Mouse (Mus musculus): ENCODE data around the gene Rec114. TPM values are rescaled to one million over a fixed set of nuclear protein-coding genes. Genes with fewer than 3 reads are reported as not detected.

The Rec114 gene
- polyA plus RNA-seq (2014; fragmentation: Nextera tagmentation; extraction: Ambion mirVana): 2.6 and 3.2 TPM in 2 replicates

DNA sequence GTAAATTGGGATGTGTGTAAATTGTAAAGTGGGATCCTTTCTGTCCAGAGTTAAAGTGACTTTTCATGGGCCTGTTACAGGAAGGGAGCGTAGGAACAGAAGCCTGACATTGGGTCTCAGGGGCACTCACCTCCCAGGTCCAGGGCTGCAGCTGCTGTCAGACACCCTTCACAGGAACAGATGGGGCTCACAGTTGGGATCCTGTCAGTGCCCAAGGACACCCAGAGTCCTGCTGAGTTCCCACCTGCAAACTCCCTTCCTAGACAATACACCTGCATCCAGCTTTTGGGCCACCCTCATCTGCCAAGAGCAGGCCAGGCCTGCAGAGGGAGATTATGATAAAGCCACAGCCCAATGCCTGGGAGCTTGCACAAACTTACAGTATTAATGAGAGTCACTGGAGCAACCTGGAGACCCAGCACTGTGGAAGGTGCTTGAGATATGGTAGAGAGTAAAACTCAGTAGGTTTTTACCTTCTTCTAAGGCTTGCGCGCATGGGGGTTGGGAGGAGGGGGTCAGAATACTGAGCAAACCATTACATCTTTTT, at the start of gene Rec114:
Gene Rec114 (minus strand): TSS at position 263 of the 547 bp plus-strand sequence.
- WGBS: 93% methylated on average over 3 of the region's 3 CpGs
- ATAC-seq (ENCODE audit: low read depth) (no peak), DNase-seq (ENCODE audit: low spot score) (no peak)
- no peak within 1 kb of the TSS for H3K9ac ChIP-seq (ENCODE audit: low read depth, low read length)
- H3K36me3 ChIP-seq (ENCODE audit: control insufficient read depth, insufficient read depth, low read length): no peaks in the 10 kb centered on the region
- H3K4me2 ChIP-seq (ENCODE audit: low read depth, low read length): no peak within 1 kb of the TSS
- H3K27ac ChIP-seq (replicated peaks; ENCODE audit: low read depth, low read length): no peak within 1 kb of the TSS
- H3K4me1 ChIP-seq (ENCODE audit: control insufficient read depth, insufficient read depth, low read length): no peaks in the 10 kb centered on the region
- H3K9me3 ChIP-seq (ENCODE audit: control insufficient read depth, low read length): no peaks in the 10 kb centered on the region
- H3K4me3 ChIP-seq (ENCODE audit: low read depth, low read length): no peak within 1 kb of the TSS
- H3K27me3 ChIP-seq (replicated peaks; ENCODE audit: control insufficient read depth, insufficient read depth, low read length): no peaks in the 10 kb centered on the region

DNA sequence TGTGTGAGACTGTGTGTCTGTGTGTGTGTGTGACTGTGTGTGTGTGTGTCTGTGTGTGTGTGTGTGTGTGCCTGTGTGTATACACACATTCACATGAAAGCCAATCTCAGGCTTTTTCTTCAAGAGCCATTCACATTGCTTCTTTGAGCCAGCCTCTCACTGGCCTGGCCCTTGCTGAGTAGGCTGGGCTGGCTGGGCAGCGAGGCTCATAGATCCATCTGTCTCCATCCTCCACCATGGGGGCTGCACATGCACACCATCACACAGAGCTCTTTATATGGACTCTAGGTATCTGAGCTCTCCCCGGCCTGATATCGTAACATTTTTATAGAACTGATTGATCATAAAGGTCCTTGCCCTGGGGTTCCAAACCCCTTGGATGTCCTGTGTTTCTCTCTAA, 45.7 kb upstream of the Rec114 start:
- Histone ChIP-seq H3K27ac (replicated peaks; ENCODE audit: low read depth, low read length) (no peak overlapping the region), H3K4me2 (ENCODE audit: low read depth, low read length) (no peak overlapping the region), H3K9ac (ENCODE audit: low read depth, low read length) (no peak overlapping the region), H3K36me3 (ENCODE audit: control insufficient read depth, insufficient read depth, low read length) (no peaks in the 10 kb centered on the region), H3K9me3 (ENCODE audit: control insufficient read depth, low read length) (no peaks in the 10 kb centered on the region), H3K4me3 (ENCODE audit: low read depth, low read length) (no peak overlapping the region), H3K27me3 (replicated peaks; ENCODE audit: control insufficient read depth, insufficient read depth, low read length) (no peaks in the 10 kb centered on the region), H3K4me1 (ENCODE audit: control insufficient read depth, insufficient read depth, low read length) (no peaks in the 10 kb centered on the region)
- ATAC-seq (ENCODE audit: low read depth) (no peak), DNase-seq (ENCODE audit: low spot score) (no peak)
- WGBS: 94% methylated on average over 3 of the region's 3 CpGs

DNA sequence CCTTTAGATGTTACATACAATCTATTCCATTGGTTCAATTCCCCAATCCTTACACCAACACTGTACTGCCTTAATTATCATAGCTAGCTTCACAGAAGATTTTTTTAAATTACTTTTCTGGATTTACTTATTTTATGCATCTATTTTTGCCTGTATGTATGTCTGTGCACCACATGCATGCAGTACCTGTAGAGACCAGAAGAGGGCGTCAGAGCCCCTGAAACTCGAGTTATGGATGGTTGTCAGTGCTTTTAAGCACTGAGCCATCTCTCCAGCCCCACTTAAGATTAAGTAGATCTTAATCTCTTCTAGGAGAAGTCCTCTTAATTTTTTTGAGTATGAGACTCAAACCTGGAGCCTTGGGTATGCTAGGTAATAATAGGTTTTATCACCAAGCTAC, 31.6 kb upstream of the Rec114 start:
- Histone ChIP-seq H3K4me3 (ENCODE audit: low read depth, low read length) (no peak overlapping the region), H3K4me1 (ENCODE audit: control insufficient read depth, insufficient read depth, low read length) (no peaks in the 10 kb centered on the region), H3K36me3 (ENCODE audit: control insufficient read depth, insufficient read depth, low read length) (no peaks in the 10 kb centered on the region), H3K27ac (replicated peaks; ENCODE audit: low read depth, low read length) (no peak overlapping the region), H3K4me2 (ENCODE audit: low read depth, low read length) (no peak overlapping the region), H3K9me3 (ENCODE audit: control insufficient read depth, low read length) (no peaks in the 10 kb centered on the region), H3K9ac (ENCODE audit: low read depth, low read length) (no peak overlapping the region), H3K27me3 (replicated peaks; ENCODE audit: control insufficient read depth, insufficient read depth, low read length) (no peaks in the 10 kb centered on the region)
- 16% methylated on average over 2 of the region's 2 CpGs for WGBS
- DNase-seq (ENCODE audit: low spot score): no peak
- no peak for ATAC-seq (ENCODE audit: low read depth)

DNA sequence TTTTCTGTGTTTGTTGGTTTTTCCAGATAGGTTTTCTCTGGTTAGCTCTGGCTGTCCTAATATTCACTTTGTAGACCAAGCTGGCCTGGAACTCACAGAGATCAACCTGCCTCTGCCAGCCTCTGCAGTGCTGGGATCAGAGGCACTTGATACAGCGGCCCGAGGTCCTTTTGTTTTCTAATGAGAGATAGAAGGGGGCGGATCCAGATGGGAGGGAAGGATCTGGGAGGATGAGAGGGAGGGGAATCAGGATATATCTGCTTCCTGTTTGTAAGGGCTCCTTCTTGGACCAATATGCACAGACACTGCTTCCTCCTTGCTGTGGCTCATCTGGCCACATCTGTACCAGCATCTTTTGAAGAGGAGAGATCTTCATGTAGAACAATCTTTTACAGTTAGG, 31.0 kb upstream of the Rec114 start:
- DNase-seq (ENCODE audit: low spot score): no peak
- Histone ChIP-seq H3K27me3 (replicated peaks; ENCODE audit: control insufficient read depth, insufficient read depth, low read length) (no peaks in the 10 kb centered on the region), H3K4me3 (ENCODE audit: low read depth, low read length) (no peak overlapping the region), H3K36me3 (ENCODE audit: control insufficient read depth, insufficient read depth, low read length) (no peaks in the 10 kb centered on the region), H3K4me1 (ENCODE audit: control insufficient read depth, insufficient read depth, low read length) (no peaks in the 10 kb centered on the region), H3K9ac (ENCODE audit: low read depth, low read length) (no peak overlapping the region), H3K9me3 (ENCODE audit: control insufficient read depth, low read length) (no peaks in the 10 kb centered on the region), H3K27ac (replicated peaks; ENCODE audit: low read depth, low read length) (no peak overlapping the region), H3K4me2 (ENCODE audit: low read depth, low read length) (no peak overlapping the region)
- ATAC-seq (ENCODE audit: low read depth): no peak
- 65% methylated on average over 3 of the region's 3 CpGs for WGBS

DNA sequence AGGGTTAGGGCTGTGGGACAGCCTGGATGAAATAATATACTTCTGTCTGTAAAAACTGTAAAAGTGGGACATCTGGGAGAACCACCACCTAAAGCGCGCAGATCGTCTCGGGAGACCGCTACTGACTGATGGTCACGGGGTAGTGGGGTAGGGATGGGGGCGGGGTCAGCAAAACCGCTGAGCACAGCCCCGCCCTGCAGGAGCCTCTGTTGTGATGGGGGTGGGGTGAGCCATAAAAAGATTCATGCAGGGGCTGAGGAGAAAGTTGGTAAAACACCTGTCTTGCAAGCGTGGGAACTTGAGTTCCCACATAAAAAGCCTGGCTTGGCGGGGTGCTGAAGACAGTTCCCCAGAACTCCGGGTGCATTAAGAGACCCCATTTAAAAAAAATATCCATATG, 26.2 kb upstream of the Rec114 start:
- no peak overlapping the region for H3K27ac ChIP-seq (replicated peaks; ENCODE audit: low read depth, low read length)
- no peak overlapping the region for H3K4me2 ChIP-seq (ENCODE audit: low read depth, low read length)
- no peak overlapping the region for H3K9ac ChIP-seq (ENCODE audit: low read depth, low read length)
- WGBS: 55% methylated on average over 12 of the region's 12 CpGs
- no peak for ATAC-seq (ENCODE audit: low read depth)
- DNase-seq (ENCODE audit: low spot score): no peak
- no peak overlapping the region for H3K4me3 ChIP-seq (ENCODE audit: low read depth, low read length)
- no peaks in the 10 kb centered on the region for H3K4me1 ChIP-seq (ENCODE audit: control insufficient read depth, insufficient read depth, low read length)
- no peaks in the 10 kb centered on the region for H3K9me3 ChIP-seq (ENCODE audit: control insufficient read depth, low read length)
- H3K36me3 ChIP-seq (ENCODE audit: control insufficient read depth, insufficient read depth, low read length): no peaks in the 10 kb centered on the region
- H3K27me3 ChIP-seq (replicated peaks; ENCODE audit: control insufficient read depth, insufficient read depth, low read length): no peaks in the 10 kb centered on the region

DNA sequence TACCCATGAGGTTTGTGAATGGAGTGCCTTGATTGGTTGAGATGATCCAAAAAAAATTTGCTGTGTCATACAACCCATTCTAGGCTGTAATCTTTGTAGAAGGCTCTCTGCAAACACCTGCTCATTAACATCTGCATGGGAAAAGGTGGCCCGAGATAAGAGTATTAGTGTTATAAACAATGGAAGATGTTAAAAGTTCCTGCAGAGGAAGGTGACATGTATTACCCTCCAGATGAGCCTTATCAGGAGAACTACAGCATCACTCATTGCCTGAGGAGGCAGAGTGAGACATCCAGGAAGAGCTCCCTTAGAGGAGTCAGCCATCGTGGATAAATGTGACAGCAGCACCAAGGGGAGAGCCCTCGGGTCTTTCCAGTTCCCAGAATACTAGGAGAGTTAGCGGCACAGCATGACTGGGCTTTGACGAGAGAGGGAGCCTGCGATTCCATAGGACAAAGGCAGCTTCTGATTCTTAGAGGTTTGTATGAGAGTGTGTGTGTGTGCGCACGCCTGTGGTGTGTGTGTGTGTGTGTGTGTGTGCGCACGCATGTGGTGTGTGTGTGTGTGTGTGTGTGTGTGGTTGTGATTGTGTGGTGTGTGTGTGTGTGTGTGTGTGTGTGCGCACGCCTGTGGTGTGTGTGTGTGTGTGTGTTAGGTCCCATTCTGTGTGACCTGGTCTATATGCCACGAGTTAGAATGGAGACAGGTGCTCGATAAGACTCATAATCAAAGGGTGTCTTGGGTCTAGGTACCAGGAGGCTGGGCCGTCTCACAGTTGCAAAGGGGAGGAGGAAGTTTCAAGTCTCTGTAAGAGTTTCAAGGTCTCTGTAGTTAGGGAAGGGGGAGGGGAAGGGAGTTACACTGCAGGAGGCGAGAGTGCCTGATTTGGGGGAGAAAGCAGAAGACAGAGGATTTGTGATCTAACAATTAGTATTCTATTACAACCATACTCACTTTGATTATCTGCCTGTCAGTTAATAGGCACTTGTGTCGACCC, 23.5 kb upstream of the Rec114 start:
- Histone ChIP-seq H3K4me3 (ENCODE audit: low read depth, low read length) (no peak overlapping the region), H3K27me3 (replicated peaks; ENCODE audit: control insufficient read depth, insufficient read depth, low read length) (no peaks in the 10 kb centered on the region), H3K9me3 (ENCODE audit: control insufficient read depth, low read length) (no peaks in the 10 kb centered on the region), H3K4me2 (ENCODE audit: low read depth, low read length) (no peak overlapping the region), H3K36me3 (ENCODE audit: control insufficient read depth, insufficient read depth, low read length) (no peaks in the 10 kb centered on the region), H3K4me1 (ENCODE audit: control insufficient read depth, insufficient read depth, low read length) (no peaks in the 10 kb centered on the region), H3K9ac (ENCODE audit: low read depth, low read length) (no peak overlapping the region), H3K27ac (replicated peaks; ENCODE audit: low read depth, low read length) (no peak overlapping the region)
- DNase-seq (ENCODE audit: low spot score) (no peak), ATAC-seq (ENCODE audit: low read depth) (peak; percentile 89)
- 75% methylated on average over 17 of the region's 17 CpGs for WGBS

DNA sequence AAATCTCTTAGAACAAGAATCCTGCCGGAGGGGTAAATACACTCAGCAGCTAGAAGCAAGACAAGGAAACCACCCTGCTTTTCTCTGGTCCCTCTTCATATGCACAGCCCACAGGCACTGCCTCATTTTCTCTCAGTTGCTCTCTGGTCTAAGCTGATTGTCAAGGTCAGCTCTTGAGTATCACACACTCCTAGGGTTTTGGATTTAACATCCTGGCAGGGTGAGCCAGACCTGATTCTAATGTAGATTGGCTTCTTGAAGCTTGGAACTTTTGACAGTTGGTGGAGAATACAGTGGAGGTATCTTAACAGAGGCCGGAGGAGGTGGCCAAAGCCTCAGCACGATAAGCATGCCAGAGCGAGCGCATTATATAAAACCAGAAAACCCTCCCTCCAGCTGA, 20.6 kb upstream of the Rec114 start:
- Histone ChIP-seq H3K4me3 (ENCODE audit: low read depth, low read length) (no peak overlapping the region), H3K36me3 (ENCODE audit: control insufficient read depth, insufficient read depth, low read length) (no peaks in the 10 kb centered on the region), H3K4me1 (ENCODE audit: control insufficient read depth, insufficient read depth, low read length) (no peaks in the 10 kb centered on the region), H3K9ac (ENCODE audit: low read depth, low read length) (no peak overlapping the region), H3K9me3 (ENCODE audit: control insufficient read depth, low read length) (no peaks in the 10 kb centered on the region), H3K27ac (replicated peaks; ENCODE audit: low read depth, low read length) (no peak overlapping the region), H3K27me3 (replicated peaks; ENCODE audit: control insufficient read depth, insufficient read depth, low read length) (no peaks in the 10 kb centered on the region), H3K4me2 (ENCODE audit: low read depth, low read length) (no peak overlapping the region)
- WGBS: 77% methylated on average over 5 of the region's 5 CpGs
- DNase-seq (ENCODE audit: low spot score): no peak
- no peak for ATAC-seq (ENCODE audit: low read depth)

DNA sequence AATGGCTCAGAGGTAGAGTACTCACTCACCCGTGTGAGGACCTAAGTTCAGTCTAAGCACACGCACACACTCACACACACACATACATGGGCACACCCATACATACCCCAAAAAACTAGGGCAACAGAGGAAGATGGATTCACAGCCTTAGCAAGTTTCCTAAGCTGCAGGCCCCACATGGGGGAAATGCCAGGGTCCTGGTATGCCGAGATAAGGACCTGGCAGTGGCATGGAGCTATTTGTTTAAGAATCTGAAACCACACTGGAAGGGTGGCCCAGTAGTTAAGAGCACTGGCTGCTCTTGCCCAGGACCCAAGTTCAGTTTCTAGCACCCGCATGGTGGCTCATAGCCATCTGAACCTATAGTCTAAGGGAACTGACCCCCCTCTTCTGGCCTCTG, 19.4 kb upstream of the Rec114 start:
- Histone ChIP-seq H3K36me3 (ENCODE audit: control insufficient read depth, insufficient read depth, low read length) (no peaks in the 10 kb centered on the region), H3K9ac (ENCODE audit: low read depth, low read length) (no peak overlapping the region), H3K9me3 (ENCODE audit: control insufficient read depth, low read length) (no peaks in the 10 kb centered on the region), H3K27ac (replicated peaks; ENCODE audit: low read depth, low read length) (no peak overlapping the region), H3K4me1 (ENCODE audit: control insufficient read depth, insufficient read depth, low read length) (no peaks in the 10 kb centered on the region), H3K4me3 (ENCODE audit: low read depth, low read length) (no peak overlapping the region), H3K27me3 (replicated peaks; ENCODE audit: control insufficient read depth, insufficient read depth, low read length) (no peaks in the 10 kb centered on the region), H3K4me2 (ENCODE audit: low read depth, low read length) (no peak overlapping the region)
- no peak for ATAC-seq (ENCODE audit: low read depth)
- no peak for DNase-seq (ENCODE audit: low spot score)
- 85% methylated on average over 4 of the region's 4 CpGs for WGBS
